Mouse (Mus musculus) MEL (cell line): ENCODE measurements at regions not wholly inside any gene's neighbourhood (a gene's known extent, or its start where the extent isn't known, plus 50 kb on each side); places are given as distances from the start of the nearest gene placed in this dataset.

Experiments used
- BHLHE40 ChIP-seq: IDR thresholded peaks from 2 replicates; pipeline ENCODE4 v1.6.1; 2012; ENCODE audit warnings: low read depth, mild to moderate bottlenecking, inconsistent platforms, low read length, improper control_type of control experiment, borderline replicate concordance
- CTCF ChIP-seq, 3 experiments: IDR thresholded peaks in 2 of 3; conservative IDR thresholded peaks in 1 of 3; 2 replicates each; pipeline ENCODE4 v1.5.1; 2011 to 2012; ENCODE audit warnings: low read length in 3 of 3, low read depth in 2 of 3, mild to moderate bottlenecking in 2 of 3, improper control_type of control experiment in 1 of 3, inconsistent platforms in 1 of 3, mixed read lengths in 1 of 3, moderate library complexity in 1 of 3; ENCODE audit not compliant: control insufficient read depth in 1 of 3, insufficient read depth in 1 of 3, poor library complexity in 1 of 3, severe bottlenecking in 1 of 3
- ELF1 ChIP-seq: IDR thresholded peaks from 2 replicates; pipeline ENCODE4 v1.6.1; 2014; ENCODE audit warnings: low read depth, mild to moderate bottlenecking, inconsistent platforms, low read length, improper control_type of control experiment, moderate library complexity
- EP300 ChIP-seq, 2 experiments: IDR thresholded peaks; 2 replicates each; pipeline ENCODE4 v1.6.1; 2011; ENCODE audit warnings: improper control_type of control experiment in 2 of 2, low read length in 2 of 2, low read depth in 1 of 2, mild to moderate bottlenecking in 1 of 2
- GATA1 ChIP-seq: IDR thresholded peaks from 2 replicates; pipeline ENCODE4 v1.6.1; 2011; ENCODE audit warnings: low read depth, low read length, improper control_type of control experiment
- JUND ChIP-seq: IDR thresholded peaks from 2 replicates; pipeline ENCODE4 v1.6.1; 2011; ENCODE audit warnings: low read depth, mild to moderate bottlenecking, improper control_type of control experiment, low read length
- MAX ChIP-seq: IDR thresholded peaks from 2 replicates; pipeline ENCODE4 v1.6.1; 2011; ENCODE audit warnings: low read length, improper control_type of control experiment
- MEF2A ChIP-seq: IDR thresholded peaks from 2 replicates; pipeline ENCODE4 v1.6.1; 2014; ENCODE audit warnings: low read depth, mild to moderate bottlenecking, inconsistent platforms, low read length, improper control_type of control experiment; ENCODE audit not compliant: poor library complexity, insufficient replicate concordance, severe bottlenecking; ENCODE audit errors: extremely low read depth
- MXI1 ChIP-seq: IDR thresholded peaks from 2 replicates; pipeline ENCODE4 v1.6.1; 2011; ENCODE audit warnings: mild to moderate bottlenecking, low read depth, low read length, improper control_type of control experiment
- MYB ChIP-seq: IDR thresholded peaks from 2 replicates; pipeline ENCODE4 v1.6.1; 2011; ENCODE audit warnings: mild to moderate bottlenecking, low read depth, low read length, improper control_type of control experiment
- POLR2A ChIP-seq, 2 experiments: IDR thresholded peaks; 2 replicates each; pipeline ENCODE4 v1.6.1; 2011 to 2012; ENCODE audit warnings: low read length in 2 of 2, mild to moderate bottlenecking in 2 of 2, control low read depth in 1 of 2, improper control_type of control experiment in 1 of 2, low read depth in 1 of 2, moderate library complexity in 1 of 2; ENCODE audit not compliant: control insufficient read depth in 1 of 2, insufficient read depth in 1 of 2, poor library complexity in 1 of 2
- POLR2AphosphoS5 ChIP-seq: IDR thresholded peaks from 2 replicates; pipeline ENCODE4 v1.6.1; 2012; ENCODE audit warnings: low read depth, borderline replicate concordance, mild to moderate bottlenecking, inconsistent platforms, low read length, moderate library complexity, mixed read lengths
- RAD21 ChIP-seq: IDR thresholded peaks from 2 replicates; pipeline ENCODE4 v1.6.1; 2011; ENCODE audit warnings: mild to moderate bottlenecking, low read depth, low read length, improper control_type of control experiment
- TCF12 ChIP-seq: IDR thresholded peaks from 2 replicates; pipeline ENCODE4 v1.6.1; 2014; ENCODE audit warnings: low read depth, mild to moderate bottlenecking, inconsistent platforms, low read length, improper control_type of control experiment, moderate library complexity

GRCm38 (mm10) chr8:26427311-26427710 lies 308.0 kb downstream of the Gm45692 start:
- TF ChIP-seq MAX (no peak), CTCF (IDR thresholded peaks at IDR 0.05 in 2 of 3, conservative IDR thresholded peaks at IDR 0.05 in 1 of 3; ENCODE audit: control insufficient read depth in 1 of 3, insufficient read depth in 1 of 3, low read depth in 2 of 3, low read length in 3 of 3, poor library complexity in 1 of 3, severe bottlenecking in 1 of 3) (no peak), MYB (no peak), TCF12 (no peak), POLR2A (IDR thresholded peaks at IDR 0.05; ENCODE audit: control insufficient read depth in 1 of 2, insufficient read depth in 1 of 2, low read depth in 1 of 2, low read length in 2 of 2, poor library complexity in 1 of 2) (no peak), EP300 (IDR thresholded peaks at IDR 0.05; ENCODE audit: low read depth in 1 of 2, low read length in 2 of 2) (no peak), BHLHE40 (no peak), POLR2AphosphoS5 (no peak), GATA1 (no peak), MEF2A (no peak), JUND (no peak), MXI1 (no peak), RAD21 (no peak), ELF1 (no peak)
